Mouse (Mus musculus) heart, adult 2 months (tissue): ENCODE measurements around the gene Ccdc22. TPM values are rescaled to one million over a fixed set of nuclear protein-coding genes. Genes with fewer than 3 reads are reported as not detected.

Source experiments
- DNase-seq, 2 experiments: peaks; one replicate each; pipeline ENCODE4 v3.0.0; 2021
- H3K27ac ChIP-seq: fragments of 200-600 bp; 2 replicates; pipeline ENCODE4 v1.8.1; 2022
- H3K27me3 ChIP-seq: fragments of 200-500 bp; 2 replicates; pipeline ENCODE4 v1.6.1; 2012; ENCODE audit warnings: mild to moderate bottlenecking, low read length, inconsistent platforms, mixed read lengths; ENCODE audit not compliant: control insufficient read depth, insufficient read depth
- H3K36me3 ChIP-seq: fragments of 200-500 bp; 2 replicates; pipeline ENCODE4 v1.6.1; 2012; ENCODE audit warnings: low read length, inconsistent platforms; ENCODE audit not compliant: control insufficient read depth, insufficient read depth
- H3K4me1 ChIP-seq: fragments of 200-500 bp; 2 replicates; pipeline ENCODE4 v1.6.1; 2011; ENCODE audit warnings: low read length; ENCODE audit not compliant: control insufficient read depth, insufficient read depth
- H3K4me3 ChIP-seq: fragments of 200-600 bp; 2 replicates; pipeline ENCODE4 v1.8.1; 2022
- H3K79me2 ChIP-seq: fragments of 200-500 bp; replicated peaks from 2 replicates; pipeline ENCODE4 v1.6.1; 2012; ENCODE audit warnings: mild to moderate bottlenecking, inconsistent platforms, low read length, moderate library complexity, mixed read lengths; ENCODE audit not compliant: control insufficient read depth, insufficient read depth
- H3K9ac ChIP-seq: fragments of 200-500 bp; 2 replicates; pipeline ENCODE4 v1.6.1; 2012; ENCODE audit warnings: low read depth, mild to moderate bottlenecking, control low read depth, inconsistent platforms, low read length, mixed read lengths
- CTCF ChIP-seq: fragments of 200-600 bp; IDR thresholded peaks from 2 replicates; pipeline ENCODE4 v1.8.1; 2022; ENCODE audit warnings: antibody characterized with exemption, mild to moderate bottlenecking, moderate library complexity
- EP300 ChIP-seq: fragments of 200-500 bp; IDR thresholded peaks from 2 replicates; pipeline ENCODE4 v1.6.1; 2011; ENCODE audit warnings: low read depth, low read length, control low read depth; ENCODE audit not compliant: insufficient read depth
- POLR2A ChIP-seq: fragments of 200-500 bp; IDR thresholded peaks from 2 replicates; pipeline ENCODE4 v1.6.1; 2011; ENCODE audit warnings: mild to moderate bottlenecking, low read depth, low read length, control low read depth; ENCODE audit not compliant: insufficient read depth
- WGBS: fragments of 180-500 bp; shearing (Covaris S2); methylation state at CpG from one replicate; pipeline ENCODE4 v1.1.7; 2018; 5-methylcytosine and 5-hydroxymethylcytosine counted together
- intact Hi-C: fragments of 180-260 bp; cut with DNase I; formaldehyde crosslinking; loops from one replicate; pipeline ENCODE4 v1.15.1; 2025
- polyA plus RNA-seq: library from polyadenylated mRNA; depleted of rRNA; stranded (reverse); fragments of >200 nt; gene quantifications from 2 replicates; pipeline ENCODE4 v1.2.3, GENCODE M21; 2012
- total RNA-seq, 2 experiments: library from RNA; stranded (reverse); gene quantifications; 2 replicates each; pipeline ENCODE4 v1.2.3; 2021

The Ccdc22 gene
- total and polyA plus RNA-seq, 3 experiments: 9.6 to 12.1 (median 11.4) TPM

DNA sequence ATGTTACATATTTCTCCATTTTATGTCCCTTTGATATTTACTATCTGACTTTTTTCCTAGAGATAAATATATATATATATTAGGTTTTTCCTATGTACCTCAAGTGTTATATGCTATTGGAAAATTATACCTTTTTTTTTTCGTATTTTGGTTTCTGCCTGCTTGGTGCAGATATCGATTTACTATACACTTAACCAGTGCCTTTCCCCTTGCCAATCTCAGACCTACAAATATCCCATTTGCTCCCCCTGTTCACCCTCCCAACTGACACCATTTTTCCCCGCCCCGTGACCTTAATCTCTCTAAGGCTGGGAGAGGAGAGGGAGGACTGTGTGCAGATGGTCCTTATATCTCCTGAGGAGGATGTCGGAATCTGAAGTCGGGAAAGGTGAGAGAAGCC, 1.5 kb upstream of the Ccdc22 start, which contains the start of gene Cacna1f:
Cacna1f (plus strand) TSS at position 301 of the 400 bp plus-strand sequence.
- Histone ChIP-seq H3K27me3 (no peaks in the 10 kb centered on the region), H3K4me1 (no peaks in the 10 kb centered on the region), H3K9ac (no peak within 1 kb of the TSS), H3K79me2 (no peaks in the 10 kb centered on the region), H3K4me3 (no peak within 1 kb of the TSS), H3K27ac (no peak within 1 kb of the TSS), H3K36me3 (no peaks in the 10 kb centered on the region)
- no peak for DNase-seq
- TF ChIP-seq POLR2A: no peak
- TF ChIP-seq EP300: no peak
- no peak for TF ChIP-seq CTCF
- intact Hi-C loops: loop anchor here (5.0 kb wide), 1 partner anchor 91 kb away; the partner anchor contains the start of gene Gpkow
- 71% methylated on average over 6 of the region's 6 CpGs for WGBS

- H3K9ac ChIP-seq: no peak overlapping the region
- intact Hi-C loops: loop anchor here (5.0 kb wide), 1 partner anchor 92 kb away; the partner anchor contains the start of gene Gpkow
- 22% methylated on average over 8 of the region's 8 CpGs for WGBS
- H3K27me3 ChIP-seq: no peaks in the 10 kb centered on the region
- H3K27ac ChIP-seq: no peak overlapping the region
- TF ChIP-seq POLR2A: no peak
- no peak for TF ChIP-seq CTCF
- TF ChIP-seq EP300: no peak
- no peaks in the 10 kb centered on the region for H3K4me1 ChIP-seq
- no peak overlapping the region for H3K4me3 ChIP-seq
- H3K36me3 ChIP-seq: no peaks in the 10 kb centered on the region
- DNase-seq: no peak
- H3K79me2 ChIP-seq: no peaks in the 10 kb centered on the region
These were observed 241 bp upstream of the Ccdc22 start for GRCm38 (mm10) chrX:7605575-7605941.

DNA sequence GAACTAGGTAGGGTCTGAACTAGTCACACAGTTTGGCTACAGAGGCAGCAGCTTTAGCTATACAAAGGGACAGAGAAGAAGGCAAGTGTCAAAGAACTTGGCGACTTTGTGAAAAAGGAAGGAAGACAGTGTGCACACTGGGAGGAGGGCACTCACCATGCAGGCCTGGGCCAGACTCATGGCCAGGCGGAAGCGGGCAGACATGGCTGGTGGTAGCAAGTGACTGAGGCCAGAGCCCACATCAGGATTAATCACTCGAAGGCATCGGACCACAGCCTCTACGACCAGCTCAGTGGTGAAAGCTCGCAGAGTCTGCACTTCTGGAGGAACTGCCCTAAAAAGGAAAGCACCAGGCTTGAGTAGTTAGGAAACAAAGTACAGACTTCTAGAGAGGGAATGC, 1.3 kb downstream of the Ccdc22 start:
- TF ChIP-seq POLR2A (no peak), EP300 (no peak)
- Histone ChIP-seq H3K4me1 (no peaks in the 10 kb centered on the region), H3K27ac (no peak overlapping the region), H3K36me3 (no peaks in the 10 kb centered on the region), H3K4me3 (no peak overlapping the region), H3K9ac (no peak overlapping the region), H3K27me3 (no peaks in the 10 kb centered on the region), H3K79me2 (no peaks in the 10 kb centered on the region)
- 82% methylated on average over 7 of the region's 7 CpGs for WGBS
- intact Hi-C loops: no loop called here
- DNase-seq: no peak

- DNase-seq: no peak
- no peaks in the 10 kb centered on the region for H3K27me3 ChIP-seq
- WGBS: 82% methylated on average over 9 of the region's 9 CpGs
- no peaks in the 10 kb centered on the region for H3K79me2 ChIP-seq
- TF ChIP-seq CTCF (no peak), EP300 (no peak), POLR2A (no peak)
- H3K9ac ChIP-seq: no peak overlapping the region
- H3K36me3 ChIP-seq: no peaks in the 10 kb centered on the region
- intact Hi-C loops: no loop called here
- no peaks in the 10 kb centered on the region for H3K4me1 ChIP-seq
- H3K4me3 ChIP-seq: no peak overlapping the region
- H3K27ac ChIP-seq: no peak overlapping the region
These were observed 9.9 kb downstream of the Ccdc22 start for GRCm38 (mm10) chrX:7595371-7595770.

DNA sequence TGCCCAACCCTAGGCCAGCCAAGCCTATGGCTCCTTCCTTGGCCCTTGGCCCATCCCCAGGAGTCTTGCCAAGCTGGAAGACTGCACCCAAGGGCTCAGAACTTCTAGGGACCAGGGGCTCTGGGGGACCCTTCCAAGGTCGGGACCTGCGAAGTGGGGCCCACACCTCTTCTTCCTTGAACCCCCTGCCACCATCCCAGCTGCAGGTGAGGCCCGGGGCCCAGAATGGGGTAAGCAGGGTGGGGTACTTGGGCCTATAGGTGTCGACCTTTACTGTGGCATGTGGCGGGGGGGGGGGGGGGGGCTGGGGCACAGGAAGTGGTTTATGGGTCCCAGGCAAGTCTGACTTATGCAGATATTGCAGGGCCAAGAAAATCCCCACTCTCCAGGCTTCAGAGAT, 19.0 kb downstream of the Ccdc22 start:
- H3K4me1 ChIP-seq: no peaks in the 10 kb centered on the region
- DNase-seq: no peak

DNA sequence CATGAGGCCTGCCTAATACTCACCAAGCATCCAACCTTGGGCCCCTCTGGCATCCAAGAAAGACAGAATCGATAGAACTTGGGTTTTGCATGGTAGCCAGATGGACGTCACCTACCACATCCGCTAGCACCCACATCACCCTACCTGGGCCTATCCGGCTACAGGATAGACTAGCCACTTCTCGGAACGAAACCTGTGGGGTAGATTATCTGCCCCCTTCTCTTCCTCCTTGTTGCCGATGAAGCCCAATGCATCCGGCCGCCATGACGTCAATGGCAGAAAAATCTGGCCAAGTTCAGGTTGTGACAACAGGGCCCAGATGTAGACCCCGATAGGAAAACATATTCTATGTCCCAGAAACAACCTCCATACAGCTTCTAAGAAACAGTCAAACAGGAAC, 21.4 kb downstream of the Ccdc22 start:
- intact Hi-C loops: no loop called here
- DNase-seq: no peak

More for the DNA sequence above, 19.0 kb downstream of the Ccdc22 start:
- 83% methylated on average over 4 of the region's 5 CpGs for WGBS
- Histone ChIP-seq H3K27me3 (no peaks in the 10 kb centered on the region), H3K27ac (no peak overlapping the region), H3K79me2 (no peaks in the 10 kb centered on the region), H3K36me3 (no peaks in the 10 kb centered on the region), H3K9ac (no peak overlapping the region), H3K4me3 (no peak overlapping the region)
- intact Hi-C loops: no loop called here
- TF ChIP-seq EP300: no peak
- TF ChIP-seq CTCF: no peak
- TF ChIP-seq POLR2A: no peak

More for the DNA sequence above, 21.4 kb downstream of the Ccdc22 start:
- WGBS: 90% methylated on average over 11 of the region's 11 CpGs
- Histone ChIP-seq H3K27ac (no peak overlapping the region), H3K79me2 (no peaks in the 10 kb centered on the region), H3K9ac (no peak overlapping the region), H3K36me3 (no peaks in the 10 kb centered on the region), H3K4me1 (no peaks in the 10 kb centered on the region), H3K4me3 (no peak overlapping the region), H3K27me3 (no peaks in the 10 kb centered on the region)
- TF ChIP-seq CTCF (no peak), POLR2A (no peak), EP300 (no peak)
